Mouse (Mus musculus): ENCODE measurements around the gene Tax1bp3. TPM values are rescaled to one million over a fixed set of nuclear protein-coding genes. Genes with fewer than 3 reads are reported as not detected.

The Tax1bp3 gene
- polyA plus RNA-seq (2014; fragmentation: Nextera tagmentation; extraction: Ambion mirVana): 193 and 203 TPM in 2 replicates

DNA sequence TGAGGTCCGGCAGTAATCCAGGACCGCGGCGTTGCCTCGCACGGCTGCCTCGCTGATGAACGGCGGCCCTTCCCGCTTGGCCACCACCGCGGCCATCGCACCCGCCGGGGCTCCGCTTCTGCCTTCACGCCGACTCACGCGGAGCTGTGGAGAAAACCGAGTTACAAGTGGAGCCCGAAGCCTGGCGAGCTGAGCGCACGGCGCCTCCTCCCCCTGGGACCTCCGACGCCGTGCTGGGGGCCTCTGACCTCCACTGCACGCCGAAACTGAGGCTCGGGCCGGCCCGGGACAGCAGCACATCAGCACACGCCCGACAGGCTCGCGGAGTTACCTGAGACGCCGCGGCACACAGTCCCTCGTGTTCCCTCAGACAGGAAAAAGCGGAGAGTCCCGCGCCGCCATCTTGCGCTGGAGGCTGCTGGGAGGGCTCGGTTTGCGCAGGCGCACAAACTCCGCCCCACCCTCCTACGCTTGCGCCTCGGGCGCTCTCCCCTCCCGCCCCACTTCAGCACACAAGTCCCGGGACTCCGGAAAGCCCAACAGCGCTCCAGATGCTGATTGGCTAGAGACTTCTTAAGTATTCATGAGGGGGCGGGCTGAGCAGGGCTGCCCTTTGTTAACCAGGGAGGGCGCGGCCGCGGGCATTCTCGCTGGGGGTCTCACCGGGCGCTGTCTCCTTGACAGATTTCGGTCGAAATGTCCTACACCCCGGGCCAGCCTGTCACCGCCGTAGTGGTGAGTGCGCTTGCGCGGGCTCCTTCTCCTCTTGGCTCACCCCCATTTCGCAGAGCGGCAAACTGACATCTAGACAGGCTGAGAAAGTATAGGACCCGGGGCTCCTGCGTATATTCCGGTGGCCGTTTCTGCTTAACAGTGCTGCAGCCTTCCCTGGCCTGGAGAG, at the start of gene Tax1bp3, which contains the start of gene Emc6:
Tax1bp3 (plus strand) TSS at position 476 of the 901 bp plus-strand sequence.
Emc6 (minus strand) TSS at position 430 of the 901 bp plus-strand sequence.
- Histone ChIP-seq H3K9ac (ENCODE audit: low read length) (peak within 1 kb of the TSS; percentile 88), H3K27me3 (replicated peaks; ENCODE audit: control insufficient read depth, insufficient read depth, low read length) (no peaks in the 10 kb centered on the region), H3K4me3 (ENCODE audit: low read depth, low read length) (peak within 1 kb of the TSS; percentile 93), H3K4me2 (ENCODE audit: low read length) (peak within 1 kb of the TSS; percentile 82), H3K36me3 (ENCODE audit: control insufficient read depth, insufficient read depth, low read length) (peaks cover 17% of the 10 kb centered on the region; the same call in 1 of the 2 replicates), H3K4me1 (ENCODE audit: control insufficient read depth, insufficient read depth, low read length) (peaks cover 23% of the 10 kb centered on the region), H3K27ac (ENCODE audit: low read depth, low read length) (peak within 1 kb of the TSS; percentile 86), H3K9me3 (replicated peaks; ENCODE audit: control insufficient read depth, low read length) (no peaks in the 10 kb centered on the region)
- WGBS: under 1% methylated on average over 76 of the region's 81 CpGs
- peak; percentile 98 for ATAC-seq
- peak; percentile 99 for DNase-seq (ENCODE audit: low spot score)

DNA sequence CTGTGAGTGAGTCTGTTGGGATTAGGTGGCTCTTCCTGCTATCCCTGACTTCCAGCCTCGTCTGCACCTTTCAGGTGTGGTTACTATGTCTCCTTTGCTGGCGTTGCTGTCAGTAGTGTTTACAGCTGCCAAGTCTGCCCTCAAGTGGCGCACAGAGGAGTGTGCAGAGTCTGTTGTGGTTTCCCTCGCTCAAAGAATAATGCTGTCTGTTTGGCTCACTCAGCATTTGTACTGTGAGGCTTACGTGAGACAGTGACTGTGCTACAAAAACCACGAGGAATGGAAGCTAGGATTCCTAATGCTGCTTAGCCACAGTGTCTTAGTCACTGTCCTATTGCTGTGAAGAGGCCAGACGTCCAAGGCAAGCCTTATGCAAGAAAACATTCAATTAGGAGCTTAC, 45.9 kb upstream of the Tax1bp3 start:
- WGBS: 79% methylated on average over 7 of the region's 7 CpGs
- Histone ChIP-seq H3K4me3 (ENCODE audit: low read depth, low read length) (no peak overlapping the region), H3K36me3 (ENCODE audit: control insufficient read depth, insufficient read depth, low read length) (peaks cover 12% of the 10 kb centered on the region; the same call in 1 of the 2 replicates), H3K4me1 (ENCODE audit: control insufficient read depth, insufficient read depth, low read length) (0 out of 2 replicates have a peak, but pooled peaks cover 1% of the 10 kb centered on the region), H3K27me3 (replicated peaks; ENCODE audit: control insufficient read depth, insufficient read depth, low read length) (no peaks in the 10 kb centered on the region), H3K9me3 (replicated peaks; ENCODE audit: control insufficient read depth, low read length) (no peaks in the 10 kb centered on the region), H3K9ac (ENCODE audit: low read length) (no peak overlapping the region), H3K4me2 (ENCODE audit: low read length) (no peak overlapping the region), H3K27ac (ENCODE audit: low read depth, low read length) (no peak overlapping the region)
- DNase-seq (ENCODE audit: low spot score) (no peak), ATAC-seq (no peak)

DNA sequence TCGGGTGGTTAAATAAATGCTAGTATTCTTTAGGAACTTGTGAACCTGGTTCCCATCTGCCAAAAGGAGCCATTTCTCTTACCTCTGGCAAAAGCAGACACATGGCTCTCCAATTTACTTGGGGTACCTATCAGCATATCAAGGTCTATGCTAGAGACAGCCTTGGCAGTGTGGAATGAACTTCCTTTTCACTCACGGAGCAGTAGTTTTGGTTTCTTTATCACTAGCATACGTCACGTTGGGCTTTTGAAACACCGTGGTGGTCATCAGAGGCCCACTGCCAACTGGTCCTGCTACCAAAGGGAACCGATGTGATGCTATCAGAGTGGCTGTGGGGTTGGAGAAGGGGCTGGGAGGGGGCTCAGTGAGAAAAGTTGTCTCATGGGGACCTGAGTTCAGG, 43.9 kb upstream of the Tax1bp3 start:
- ATAC-seq (no peak), DNase-seq (ENCODE audit: low spot score) (no peak)
- H3K27me3 ChIP-seq (replicated peaks; ENCODE audit: control insufficient read depth, insufficient read depth, low read length): no peaks in the 10 kb centered on the region
- H3K4me2 ChIP-seq (ENCODE audit: low read length): no peak overlapping the region
- H3K9ac ChIP-seq (ENCODE audit: low read length): no peak overlapping the region
- no peak overlapping the region for H3K4me3 ChIP-seq (ENCODE audit: low read depth, low read length)
- WGBS: 98% methylated on average over 6 of the region's 6 CpGs
- no peaks in the 10 kb centered on the region for H3K9me3 ChIP-seq (replicated peaks; ENCODE audit: control insufficient read depth, low read length)
- H3K27ac ChIP-seq (ENCODE audit: low read depth, low read length): no peak overlapping the region
- peaks cover 12% of the 10 kb centered on the region; the same call in 1 of the 2 replicates for H3K36me3 ChIP-seq (ENCODE audit: control insufficient read depth, insufficient read depth, low read length)
- H3K4me1 ChIP-seq (ENCODE audit: control insufficient read depth, insufficient read depth, low read length): peaks cover 11% of the 10 kb centered on the region; the same call in 1 of the 2 replicates

DNA sequence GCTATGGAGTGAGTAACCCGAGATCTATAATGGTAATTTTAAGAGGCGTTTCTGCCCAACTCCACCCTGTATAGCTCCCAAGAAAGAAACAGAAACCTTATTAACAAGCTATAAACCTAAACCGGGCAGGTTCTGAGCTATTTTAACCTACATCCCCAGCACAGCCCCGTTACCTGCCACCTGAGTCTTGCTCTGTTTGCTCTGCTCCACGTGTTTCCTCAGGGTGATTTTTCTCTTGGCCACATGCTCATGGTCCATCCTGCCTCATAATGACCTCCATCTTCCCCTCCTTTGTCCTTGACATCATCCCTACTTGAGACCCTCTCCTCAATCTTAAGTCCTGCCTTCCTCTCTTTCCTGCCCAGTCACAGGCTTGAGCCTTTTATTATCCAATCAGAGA, 42.7 kb upstream of the Tax1bp3 start:
- H3K9ac ChIP-seq (ENCODE audit: low read length): no peak overlapping the region
- no peak for DNase-seq (ENCODE audit: low spot score)
- no peaks in the 10 kb centered on the region for H3K27me3 ChIP-seq (replicated peaks; ENCODE audit: control insufficient read depth, insufficient read depth, low read length)
- no peak overlapping the region for H3K4me3 ChIP-seq (ENCODE audit: low read depth, low read length)
- ATAC-seq: no peak
- H3K4me2 ChIP-seq (ENCODE audit: low read length): no peak overlapping the region
- 95% methylated on average over 5 of the region's 5 CpGs for whole genome bisulfite sequencing
- H3K9me3 ChIP-seq (replicated peaks; ENCODE audit: control insufficient read depth, low read length): no peaks in the 10 kb centered on the region
- H3K4me1 ChIP-seq (ENCODE audit: control insufficient read depth, insufficient read depth, low read length): peaks cover 11% of the 10 kb centered on the region; the same call in 1 of the 2 replicates
- H3K36me3 ChIP-seq (ENCODE audit: control insufficient read depth, insufficient read depth, low read length): peaks cover 12% of the 10 kb centered on the region; the same call in 1 of the 2 replicates
- no peak overlapping the region for H3K27ac ChIP-seq (ENCODE audit: low read depth, low read length)

DNA sequence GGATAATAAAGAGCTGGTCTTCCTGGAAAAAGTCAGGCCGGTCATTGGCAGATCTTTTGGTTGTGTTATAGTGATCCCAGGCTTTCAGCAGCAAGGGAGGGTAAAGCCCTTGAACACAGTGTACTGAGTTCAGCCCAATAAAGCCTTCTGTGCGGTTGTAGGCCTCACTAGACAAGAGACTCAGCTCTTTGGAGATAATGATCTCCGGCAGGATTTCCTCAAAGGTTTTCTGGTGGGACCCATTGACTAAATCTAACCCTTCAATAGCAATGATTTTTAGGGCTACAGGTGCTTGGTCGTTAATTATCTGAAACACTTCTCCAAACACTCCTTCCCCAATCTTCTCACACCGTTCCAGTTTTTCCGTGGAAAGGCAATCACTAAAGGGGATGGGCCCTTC, 40.3 kb upstream of the Tax1bp3 start:
- ATAC-seq (no peak), DNase-seq (ENCODE audit: low spot score) (no peak)
- 84% methylated on average over 6 of the region's 6 CpGs for WGBS
- Histone ChIP-seq H3K27me3 (replicated peaks; ENCODE audit: control insufficient read depth, insufficient read depth, low read length) (no peaks in the 10 kb centered on the region), H3K4me3 (ENCODE audit: low read depth, low read length) (peak overlapping the region; percentile 84), H3K9ac (ENCODE audit: low read length) (peak overlapping the region; percentile 77; the same call in 1 of the 2 replicates), H3K9me3 (replicated peaks; ENCODE audit: control insufficient read depth, low read length) (no peaks in the 10 kb centered on the region), H3K36me3 (ENCODE audit: control insufficient read depth, insufficient read depth, low read length) (peaks cover 12% of the 10 kb centered on the region; the same call in 1 of the 2 replicates), H3K27ac (ENCODE audit: low read depth, low read length) (no peak overlapping the region), H3K4me1 (ENCODE audit: control insufficient read depth, insufficient read depth, low read length) (peaks cover 11% of the 10 kb centered on the region; the same call in 1 of the 2 replicates), H3K4me2 (ENCODE audit: low read length) (peak overlapping the region; percentile 74)

DNA sequence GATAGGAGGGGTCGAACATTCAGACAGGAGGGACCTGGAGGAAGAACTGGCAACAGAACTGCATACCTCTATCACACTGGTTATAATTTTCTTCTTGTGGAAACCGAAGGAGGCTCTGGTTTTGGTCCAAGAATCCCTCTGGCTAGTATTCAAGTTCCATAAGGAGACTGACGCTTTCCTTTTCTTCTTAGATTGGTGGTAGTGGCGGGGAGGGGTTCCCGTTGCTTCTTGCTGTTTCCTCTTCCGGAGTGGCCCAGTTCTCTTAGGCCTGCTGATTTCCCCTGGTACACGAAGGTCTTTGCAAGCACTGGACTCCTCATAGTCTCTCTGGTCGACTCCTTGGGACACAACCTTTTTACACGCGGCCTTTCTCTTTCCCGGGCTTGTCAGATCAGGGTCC, 39.8 kb upstream of the Tax1bp3 start:
- Histone ChIP-seq H3K9me3 (replicated peaks; ENCODE audit: control insufficient read depth, low read length) (no peaks in the 10 kb centered on the region), H3K4me1 (ENCODE audit: control insufficient read depth, insufficient read depth, low read length) (peaks cover 11% of the 10 kb centered on the region; the same call in 1 of the 2 replicates), H3K27ac (ENCODE audit: low read depth, low read length) (no peak overlapping the region), H3K36me3 (ENCODE audit: control insufficient read depth, insufficient read depth, low read length) (peaks cover 12% of the 10 kb centered on the region; the same call in 1 of the 2 replicates), H3K9ac (ENCODE audit: low read length) (peak overlapping the region; percentile 77; the same call in 1 of the 2 replicates), H3K4me3 (ENCODE audit: low read depth, low read length) (peak overlapping the region; percentile 84), H3K27me3 (replicated peaks; ENCODE audit: control insufficient read depth, insufficient read depth, low read length) (no peaks in the 10 kb centered on the region), H3K4me2 (ENCODE audit: low read length) (peak overlapping the region; percentile 74)
- ATAC-seq: no peak
- WGBS: 38% methylated on average over 11 of the region's 11 CpGs
- DNase-seq (ENCODE audit: low spot score): peak; percentile 15

DNA sequence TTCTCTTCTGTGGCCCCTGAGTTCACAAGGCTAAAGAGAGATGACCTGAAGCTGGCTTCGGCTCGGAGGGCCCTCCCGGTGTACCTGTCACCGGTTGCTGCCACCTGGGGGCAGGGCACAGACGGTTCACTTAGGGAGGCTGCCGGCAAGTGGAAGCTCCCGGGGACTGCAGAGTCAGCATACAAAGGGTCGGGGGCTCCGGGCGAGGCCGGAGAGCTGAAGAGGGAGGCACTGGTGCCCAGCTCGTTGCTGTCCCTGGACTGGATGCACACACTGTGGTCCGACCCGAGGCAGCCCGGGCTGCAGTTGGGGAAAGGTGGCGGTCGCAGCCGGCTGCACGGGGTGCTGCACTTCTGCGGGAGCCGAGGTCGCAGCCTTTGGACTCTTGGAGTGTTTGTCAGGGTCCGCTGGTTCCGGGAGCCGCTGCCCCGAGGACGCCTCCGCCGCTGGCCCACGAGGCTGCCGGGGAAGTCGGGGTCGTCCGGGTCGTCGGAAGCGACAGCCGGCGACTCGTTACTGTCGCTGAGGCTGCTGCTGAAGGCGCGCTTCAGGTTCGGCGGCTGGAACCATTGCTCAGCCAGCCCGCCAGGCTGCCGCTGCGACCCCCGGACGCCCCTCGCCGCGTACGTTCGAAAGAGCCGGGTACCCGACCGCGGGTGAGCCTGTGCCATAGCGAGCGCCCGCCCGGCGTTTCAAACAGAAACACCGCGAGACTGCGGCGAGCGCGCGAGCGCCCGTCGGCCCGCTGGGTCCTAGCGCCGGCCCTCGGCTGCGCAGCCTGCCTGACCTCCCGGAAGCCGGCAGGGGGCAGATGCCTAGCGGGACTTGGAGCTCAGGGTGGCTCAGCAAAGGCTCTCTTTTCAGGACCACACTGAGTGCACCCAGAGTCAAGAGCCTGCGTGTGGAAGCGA, 39.0 kb upstream of the Tax1bp3 start, which contains the start of gene Haspin:
Haspin (minus strand) TSS at position 704 of the 911 bp plus-strand sequence.
- no peaks in the 10 kb centered on the region for H3K27me3 ChIP-seq (replicated peaks; ENCODE audit: control insufficient read depth, insufficient read depth, low read length)
- no peak within 1 kb of the TSS for H3K27ac ChIP-seq (ENCODE audit: low read depth, low read length)
- under 1% methylated on average over 83 of the region's 84 CpGs for whole genome bisulfite sequencing
- peaks cover 7% of the 10 kb centered on the region; the same call in 1 of the 2 replicates for H3K36me3 ChIP-seq (ENCODE audit: control insufficient read depth, insufficient read depth, low read length)
- H3K9me3 ChIP-seq (replicated peaks; ENCODE audit: control insufficient read depth, low read length): no peaks in the 10 kb centered on the region
- peak; percentile 96 for ATAC-seq
- H3K9ac ChIP-seq (ENCODE audit: low read length): peak within 1 kb of the TSS; percentile 77
- peaks cover 11% of the 10 kb centered on the region; the same call in 1 of the 2 replicates for H3K4me1 ChIP-seq (ENCODE audit: control insufficient read depth, insufficient read depth, low read length)
- H3K4me3 ChIP-seq (ENCODE audit: low read depth, low read length): peak within 1 kb of the TSS; percentile 84
- peak; percentile 94 for DNase-seq (ENCODE audit: low spot score)
- peak within 1 kb of the TSS; percentile 74 for H3K4me2 ChIP-seq (ENCODE audit: low read length)

DNA sequence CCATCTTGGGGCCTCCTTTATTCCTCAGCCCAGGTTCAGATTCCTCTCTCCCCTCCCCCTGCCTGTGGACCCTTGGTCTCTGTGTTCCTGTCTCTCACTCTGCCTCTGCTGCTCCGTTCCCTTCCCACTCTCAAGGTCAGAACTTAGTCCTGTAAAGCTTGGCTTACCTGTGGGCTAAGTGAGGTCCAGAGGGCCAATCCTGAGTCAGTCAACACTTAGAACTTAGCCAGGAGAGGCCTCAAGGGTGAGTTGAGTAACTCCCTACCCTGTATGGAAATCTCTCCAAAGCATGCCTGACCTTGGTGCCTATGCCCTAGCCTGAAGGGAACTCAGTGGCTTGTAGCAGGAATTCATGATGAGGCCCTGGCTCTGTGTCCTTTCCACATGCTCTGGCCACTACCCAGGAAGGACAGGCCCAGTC, 32.6 kb upstream of the Tax1bp3 start:
- Histone ChIP-seq H3K4me1 (ENCODE audit: control insufficient read depth, insufficient read depth, low read length) (no peaks in the 10 kb centered on the region), H3K9ac (ENCODE audit: low read length) (no peak overlapping the region), H3K9me3 (replicated peaks; ENCODE audit: control insufficient read depth, low read length) (no peaks in the 10 kb centered on the region), H3K27ac (ENCODE audit: low read depth, low read length) (no peak overlapping the region), H3K4me3 (ENCODE audit: low read depth, low read length) (no peak overlapping the region), H3K27me3 (replicated peaks; ENCODE audit: control insufficient read depth, insufficient read depth, low read length) (no peaks in the 10 kb centered on the region), H3K36me3 (ENCODE audit: control insufficient read depth, insufficient read depth, low read length) (no peaks in the 10 kb centered on the region), H3K4me2 (ENCODE audit: low read length) (no peak overlapping the region)
- DNase-seq (ENCODE audit: low spot score) (no peak), ATAC-seq (no peak)
- WGBS: 65% methylated on average over 1 of the region's 1 CpGs
